Mouse (Mus musculus): ENCODE data around the gene Gins1. TPM values are rescaled to one million over a fixed set of nuclear protein-coding genes. Genes with fewer than 3 reads are reported as not detected.

Gins1 gene
- polyA plus RNA-seq, 1 experiment from 2014 or later: 15.0 TPM

DNA sequence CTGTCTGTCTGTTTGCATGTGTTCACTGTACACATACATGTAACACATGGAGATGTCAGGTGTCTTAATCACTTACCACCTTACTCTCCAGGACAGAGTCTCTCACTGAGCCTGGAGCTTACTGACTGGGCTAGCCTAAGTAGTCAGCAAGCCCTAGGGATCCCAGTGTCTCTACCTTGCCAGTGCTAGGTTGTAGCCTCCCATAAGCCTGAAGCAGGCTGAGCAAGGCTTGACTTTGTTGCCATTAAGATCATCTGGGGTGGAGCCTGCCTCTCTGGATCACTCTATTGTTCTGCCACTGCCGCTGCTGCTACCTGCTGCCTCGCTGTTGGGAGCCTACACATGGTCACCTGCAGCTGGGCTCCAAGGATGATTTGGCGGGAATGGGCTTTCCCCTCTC is 67.5 kb downstream of the Gins1 start:
- H3K36me3 ChIP-seq (replicated peaks): no peaks in the 10 kb centered on the region
- H3K4me2 ChIP-seq: no peak overlapping the region
- no peaks in the 10 kb centered on the region for H3K9me3 ChIP-seq
- no peak overlapping the region for H3K4me3 ChIP-seq
- WGBS: 85% methylated on average over 3 of the region's 3 CpGs
- H3K27me3 ChIP-seq (replicated peaks): no peaks in the 10 kb centered on the region
- no peak overlapping the region for H3K9ac ChIP-seq
- no peaks in the 10 kb centered on the region for H3K4me1 ChIP-seq
- ATAC-seq (replicated peaks): no peak
- no peak overlapping the region for H3K27ac ChIP-seq

GRCm38 (mm10) chr2:150973401-150974115 is 68.4 kb downstream of the Gins1 start:
- no peak for ATAC-seq (replicated peaks)
- H3K27ac ChIP-seq: no peak overlapping the region
- 96% methylated on average over 8 of the region's 8 CpGs for WGBS
- no peaks in the 10 kb centered on the region for H3K27me3 ChIP-seq (replicated peaks)
- no peak overlapping the region for H3K4me3 ChIP-seq
- no peaks in the 10 kb centered on the region for H3K4me1 ChIP-seq
- H3K9me3 ChIP-seq: no peaks in the 10 kb centered on the region
- H3K9ac ChIP-seq: no peak overlapping the region
- H3K36me3 ChIP-seq (replicated peaks): no peaks in the 10 kb centered on the region
- no peak overlapping the region for H3K4me2 ChIP-seq

DNA sequence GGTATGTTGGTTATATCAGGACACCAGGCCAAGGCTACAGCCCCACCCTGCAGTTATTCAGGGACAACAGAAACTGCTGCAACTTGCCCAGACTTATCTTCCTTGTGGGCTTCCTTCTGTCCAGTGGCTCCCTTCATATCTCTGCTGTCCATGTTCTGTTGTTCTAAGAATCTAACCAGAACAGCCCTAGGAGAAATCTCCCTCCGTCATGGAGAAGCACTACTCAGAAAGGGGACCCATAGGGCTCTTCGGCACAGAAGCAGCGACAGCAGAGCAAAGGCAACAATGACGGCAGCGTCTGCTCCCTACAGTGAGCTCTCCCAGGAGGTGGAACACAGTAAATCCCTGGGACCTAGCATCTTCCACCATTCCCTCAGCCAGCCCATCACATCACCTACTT is 71.7 kb downstream of the Gins1 start:
- Histone ChIP-seq H3K27me3 (replicated peaks) (no peaks in the 10 kb centered on the region), H3K4me3 (no peak overlapping the region), H3K4me1 (no peaks in the 10 kb centered on the region), H3K36me3 (replicated peaks) (no peaks in the 10 kb centered on the region), H3K4me2 (no peak overlapping the region), H3K27ac (no peak overlapping the region), H3K9me3 (no peaks in the 10 kb centered on the region), H3K9ac (no peak overlapping the region)
- 96% methylated on average over 5 of the region's 5 CpGs for WGBS
- no peak for ATAC-seq (replicated peaks)

GRCm38 (mm10) chr2:150977676-150978075 is 72.5 kb downstream of the Gins1 start:
- H3K4me2 ChIP-seq: no peak overlapping the region
- no peak for ATAC-seq (replicated peaks)
- 98% methylated on average over 6 of the region's 6 CpGs for WGBS
- H3K27ac ChIP-seq: no peak overlapping the region
- no peaks in the 10 kb centered on the region for H3K27me3 ChIP-seq (replicated peaks)
- H3K9ac ChIP-seq: no peak overlapping the region
- no peaks in the 10 kb centered on the region for H3K36me3 ChIP-seq (replicated peaks)
- H3K9me3 ChIP-seq: no peaks in the 10 kb centered on the region
- H3K4me3 ChIP-seq: no peak overlapping the region
- H3K4me1 ChIP-seq: no peaks in the 10 kb centered on the region

DNA sequence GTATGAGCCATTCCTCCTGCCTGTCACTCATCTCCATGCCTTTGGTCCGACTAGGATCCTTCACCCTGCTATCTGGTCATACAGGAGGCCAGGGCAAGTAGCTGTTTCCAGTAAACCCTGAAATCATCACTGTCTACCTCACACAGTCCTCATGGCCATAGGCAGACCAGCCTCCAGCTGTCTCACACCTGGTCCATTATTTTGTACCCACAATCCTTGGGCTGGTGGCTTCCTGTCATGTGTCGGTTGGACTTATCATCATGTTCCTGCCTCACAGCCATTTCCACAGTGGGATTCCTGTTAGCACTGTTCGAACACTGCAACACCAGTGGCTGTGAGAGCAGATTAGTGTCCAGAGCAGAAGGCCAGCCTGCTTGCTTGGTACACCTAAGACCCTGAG is 73.6 kb downstream of the Gins1 start:
- no peaks in the 10 kb centered on the region for H3K9me3 ChIP-seq
- H3K4me2 ChIP-seq: no peak overlapping the region
- H3K4me1 ChIP-seq: no peaks in the 10 kb centered on the region
- no peak overlapping the region for H3K9ac ChIP-seq
- WGBS: 92% methylated on average over 3 of the region's 3 CpGs
- no peaks in the 10 kb centered on the region for H3K27me3 ChIP-seq (replicated peaks)
- no peak overlapping the region for H3K27ac ChIP-seq
- H3K4me3 ChIP-seq: no peak overlapping the region
- no peaks in the 10 kb centered on the region for H3K36me3 ChIP-seq (replicated peaks)
- no peak for ATAC-seq (replicated peaks)

- no peaks in the 10 kb centered on the region for H3K36me3 ChIP-seq (replicated peaks)
- H3K27ac ChIP-seq: no peak overlapping the region
- no peaks in the 10 kb centered on the region for H3K27me3 ChIP-seq (replicated peaks)
- ATAC-seq (replicated peaks): no peak
- WGBS: 86% methylated on average over 14 of the region's 14 CpGs
- no peaks in the 10 kb centered on the region for H3K4me1 ChIP-seq
- no peak overlapping the region for H3K4me3 ChIP-seq
- H3K4me2 ChIP-seq: no peak overlapping the region
- no peak overlapping the region for H3K9ac ChIP-seq
- H3K9me3 ChIP-seq: no peaks in the 10 kb centered on the region
Measured at GRCm38 (mm10) chr2:150979861-150980620, 74.8 kb downstream of the Gins1 start.

Other genes with a start within 250 kb of the Gins1 start
- 16.7 and 20.9 TPM in 2 replicates for gene Acss1, start 236.9 kb upstream of the Gins1 start, polyA plus RNA-seq (2015; fragmentation: Nextera tagmentation; extraction: Ambion mirVana)
- 0.04 and 0.06 TPM in 2 replicates for gene Vsx1, start 216.0 kb upstream of the Gins1 start, polyA plus RNA-seq (2015; fragmentation: Nextera tagmentation; extraction: Ambion mirVana)
- gene Entpd6, start 156.4 kb upstream of the Gins1 start, polyA plus RNA-seq (2015; fragmentation: Nextera tagmentation; extraction: Ambion mirVana): 71.5 and 71.8 TPM in 2 replicates
- 111 and 116 TPM in 2 replicates for gene Pygb, start 118.7 kb upstream of the Gins1 start, polyA plus RNA-seq (2015; fragmentation: Nextera tagmentation; extraction: Ambion mirVana)
- 120 and 127 TPM in 2 replicates for gene Abhd12, start 659 bp upstream of the Gins1 start, polyA plus RNA-seq (2015; fragmentation: Nextera tagmentation; extraction: Ambion mirVana)
- gene Ninl, start 134.0 kb downstream of the Gins1 start, polyA plus RNA-seq (2015; fragmentation: Nextera tagmentation; extraction: Ambion mirVana): 4.2 and 4.4 TPM in 2 replicates
- 29.7 and 31.0 TPM in 2 replicates for gene Nanp, start 134.0 kb downstream of the Gins1 start, polyA plus RNA-seq (2015; fragmentation: Nextera tagmentation; extraction: Ambion mirVana)
- gene Gm14151, start 186.9 kb downstream of the Gins1 start, polyA plus RNA-seq (2015; fragmentation: Nextera tagmentation; extraction: Ambion mirVana): not detected in 2 replicates
- not detected in 2 replicates for gene Gm14147, start 192.8 kb downstream of the Gins1 start, polyA plus RNA-seq (2015; fragmentation: Nextera tagmentation; extraction: Ambion mirVana)

Measured in midbrain, embryonic 15.5 days (tissue).